Mouse (Mus musculus) CH12.LX (cell line): ENCODE measurements at regions not wholly inside any gene's neighbourhood (a gene's known extent, or its start where the extent isn't known, plus 50 kb on each side); places are given as distances from the start of the nearest gene placed in this dataset.

Experiments used
- DNase-seq: peaks from one replicate; pipeline ENCODE4 v3.0.0-alpha.2; 2013; ENCODE audit errors: extremely low read depth
- H3K27ac ChIP-seq: 2 replicates; pipeline ENCODE4 v1.5.1; 2012; ENCODE audit warnings: low read depth, mild to moderate bottlenecking, control low read depth, moderate library complexity; ENCODE audit not compliant: insufficient read depth
- H3K27me3 ChIP-seq: replicated peaks from 2 replicates; pipeline ENCODE3; 2012; ENCODE audit warnings: inconsistent platforms
- H3K36me3 ChIP-seq, 2 experiments: replicated peaks in 1 of 2; 2 replicates each; pipeline versions ENCODE3 to v1.6.1; 2012; ENCODE audit warnings: inconsistent platforms in 1 of 2, low read length in 1 of 2, mild to moderate bottlenecking in 1 of 2, mixed read lengths in 1 of 2, moderate library complexity in 1 of 2; ENCODE audit not compliant: control insufficient read depth in 1 of 2, insufficient read depth in 1 of 2
- H3K4me1 ChIP-seq, 2 experiments: 2 replicates each; pipeline ENCODE4 v1.6.1; 2012; ENCODE audit warnings: inconsistent platforms in 1 of 2, moderate library complexity in 1 of 2; ENCODE audit not compliant: insufficient read depth in 2 of 2, control insufficient read depth in 1 of 2
- H3K4me2 ChIP-seq: 2 replicates; pipeline ENCODE4 v1.6.1; 2012; ENCODE audit warnings: low read depth, mild to moderate bottlenecking, control low read depth; ENCODE audit not compliant: poor library complexity, insufficient read depth, severe bottlenecking
- H3K4me3 ChIP-seq, 3 experiments: fragments of 150-350 bp in 1 of 3; sonication (generic) in 1 of 3; replicated peaks in 1 of 3; 2 replicates each; pipeline versions ENCODE3 to v1.5.1; 2011 to 2012; ENCODE audit warnings: low read depth in 2 of 3, low read length in 2 of 3, mild to moderate bottlenecking in 2 of 3, moderate library complexity in 2 of 3, control low read depth in 1 of 3, improper control_type of control experiment in 1 of 3, inconsistent platforms in 1 of 3, mixed read lengths in 1 of 3; ENCODE audit not compliant: poor library complexity in 1 of 3
- H3K79me2 ChIP-seq: replicated peaks from 2 replicates; pipeline ENCODE4 v1.6.1; 2012; ENCODE audit warnings: mild to moderate bottlenecking, moderate library complexity; ENCODE audit not compliant: control insufficient read depth, poor library complexity, insufficient read depth, severe bottlenecking; ENCODE audit errors: extremely low read depth
- H3K9ac ChIP-seq: 2 replicates; pipeline ENCODE4 v1.6.1; 2012; ENCODE audit warnings: low read depth, mild to moderate bottlenecking, control low read depth, moderate library complexity; ENCODE audit not compliant: insufficient read depth
- H3K9me3 ChIP-seq: replicated peaks from 2 replicates; pipeline ENCODE3; 2012; ENCODE audit warnings: low read length, inconsistent platforms, mixed read lengths
- CHD1 ChIP-seq: IDR thresholded peaks from 2 replicates; pipeline ENCODE4 v1.6.1; 2012; ENCODE audit warnings: low read depth, low read length, improper control_type of control experiment, inconsistent platforms
- CHD2 ChIP-seq: IDR thresholded peaks from 2 replicates; pipeline ENCODE4 v1.6.1; 2011; ENCODE audit warnings: low read length, improper control_type of control experiment
- CTCF ChIP-seq, 2 experiments: IDR thresholded peaks in 1 of 2; conservative IDR thresholded peaks in 1 of 2; 2 replicates each; pipeline ENCODE4 v1.5.1; 2011 to 2012; ENCODE audit warnings: low read depth in 2 of 2, low read length in 2 of 2, improper control_type of control experiment in 1 of 2, inconsistent platforms in 1 of 2, mild to moderate bottlenecking in 1 of 2, moderate library complexity in 1 of 2
- ELF1 ChIP-seq: IDR thresholded peaks from 2 replicates; pipeline ENCODE4 v1.6.1; 2014; ENCODE audit warnings: low read depth, mild to moderate bottlenecking, inconsistent platforms, low read length, improper control_type of control experiment
- EP300 ChIP-seq: IDR thresholded peaks from 2 replicates; pipeline ENCODE4 v1.6.1; 2011; ENCODE audit warnings: low read length, improper control_type of control experiment
- GABPA ChIP-seq: IDR thresholded peaks from 2 replicates; pipeline ENCODE4 v1.6.1; 2012; ENCODE audit warnings: low read depth, low read length, improper control_type of control experiment, inconsistent platforms; ENCODE audit not compliant: insufficient replicate concordance
- HCFC1 ChIP-seq: IDR thresholded peaks from 2 replicates; pipeline ENCODE4 v1.6.1; 2012; ENCODE audit warnings: low read depth, mild to moderate bottlenecking, inconsistent platforms, low read length, improper control_type of control experiment
- IRF4 ChIP-seq: IDR thresholded peaks from 2 replicates; pipeline ENCODE4 v1.6.1; 2014; ENCODE audit warnings: low read depth, mild to moderate bottlenecking, inconsistent platforms, low read length, improper control_type of control experiment
- JUND ChIP-seq: conservative IDR thresholded peaks from 2 replicates; pipeline ENCODE4 v1.6.1; 2011; ENCODE audit warnings: low read depth, low read length, improper control_type of control experiment
- MAFK ChIP-seq: IDR thresholded peaks from 2 replicates; pipeline ENCODE4 v1.6.1; 2011; ENCODE audit warnings: low read length, improper control_type of control experiment; ENCODE audit not compliant: insufficient replicate concordance
- MAZ ChIP-seq: IDR thresholded peaks from 2 replicates; pipeline ENCODE4 v1.6.1; 2012; ENCODE audit warnings: low read depth, mild to moderate bottlenecking, inconsistent platforms, low read length, improper control_type of control experiment, moderate library complexity
- MEF2A ChIP-seq: IDR thresholded peaks from 2 replicates; pipeline ENCODE4 v1.6.1; 2014; ENCODE audit warnings: low read depth, mild to moderate bottlenecking, inconsistent platforms, low read length, improper control_type of control experiment, borderline replicate concordance
- MXI1 ChIP-seq: IDR thresholded peaks from 2 replicates; pipeline ENCODE4 v1.6.1; 2011; ENCODE audit warnings: mild to moderate bottlenecking, low read depth, low read length, improper control_type of control experiment
- NRF1 ChIP-seq: IDR thresholded peaks from 2 replicates; pipeline ENCODE4 v1.6.1; 2014; ENCODE audit warnings: low read depth, mild to moderate bottlenecking, inconsistent platforms, low read length, improper control_type of control experiment, moderate library complexity
- PAX5 ChIP-seq: IDR thresholded peaks from 2 replicates; pipeline ENCODE4 v1.6.1; 2012; ENCODE audit warnings: low read length, inconsistent platforms, mixed read lengths
- POLR2AphosphoS2 ChIP-seq: IDR thresholded peaks from 2 replicates; pipeline ENCODE4 v1.6.1; 2011; ENCODE audit warnings: low read depth, low read length, improper control_type of control experiment
- RAD21 ChIP-seq: IDR thresholded peaks from 2 replicates; pipeline ENCODE4 v1.6.1; 2011; ENCODE audit warnings: low read depth, mild to moderate bottlenecking, low read length, improper control_type of control experiment, moderate library complexity
- RCOR1 ChIP-seq: conservative IDR thresholded peaks from 2 replicates; pipeline ENCODE4 v1.6.1; 2012; ENCODE audit warnings: low read depth, mild to moderate bottlenecking, inconsistent platforms, low read length, improper control_type of control experiment
- TCF12 ChIP-seq: IDR thresholded peaks from 2 replicates; pipeline ENCODE4 v1.6.1; 2014; ENCODE audit warnings: low read depth, mild to moderate bottlenecking, inconsistent platforms, low read length, improper control_type of control experiment
- UBTF ChIP-seq: IDR thresholded peaks from 2 replicates; pipeline ENCODE4 v1.6.1; 2012; ENCODE audit warnings: low read depth, mild to moderate bottlenecking, inconsistent platforms, low read length, improper control_type of control experiment, moderate library complexity
- USF1 ChIP-seq: IDR thresholded peaks from 2 replicates; pipeline ENCODE4 v1.6.1; 2014; ENCODE audit warnings: low read depth, mild to moderate bottlenecking, inconsistent platforms, low read length, improper control_type of control experiment
- ZNF384 ChIP-seq: IDR thresholded peaks from 2 replicates; pipeline ENCODE4 v1.6.1; 2012; ENCODE audit warnings: low read depth, low read length, improper control_type of control experiment, inconsistent platforms
- dilution Hi-C: fragments of 300-500 bp; cut with MboI; formaldehyde crosslinking; loops from 2 replicates; pipeline ENCODE4 v1.14.3; 2020; ENCODE audit warnings: low sequenced_read_pairs; ENCODE audit not compliant: extremely low pct_unique_long_range_greater_than_20kb, extremely low pct_ligation_motif_present
- in situ Hi-C: fragments of 300-500 bp; cut with MboI; formaldehyde crosslinking; loops from 3 replicates; pipeline ENCODE4 v1.14.3; 2019; ENCODE audit warnings: low sequenced_read_pairs, low pct_ligation_motif_present, low pct_unique_long_range_greater_than_20kb, mixed read lengths

DNA sequence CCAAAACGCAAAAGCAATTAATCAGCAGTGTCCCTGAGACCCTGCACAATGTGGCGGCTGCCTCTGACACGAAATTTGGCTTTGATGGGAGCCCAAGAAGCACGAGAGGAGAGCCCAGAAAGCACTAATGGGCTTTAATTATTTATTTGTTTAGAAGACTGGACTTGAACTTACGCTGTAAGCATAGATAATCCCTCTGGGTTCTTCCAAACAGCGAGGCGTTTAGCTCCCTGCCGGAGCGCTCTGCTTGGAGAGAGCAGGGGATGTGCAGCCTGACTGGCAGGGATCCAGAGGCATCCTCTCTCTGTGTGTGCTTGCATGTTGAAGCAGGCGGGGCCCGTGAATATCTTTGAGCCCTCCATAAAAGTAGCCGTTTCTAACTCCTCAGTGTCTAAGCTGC lies 153.3 kb upstream of the 3110018I06Rik start:
- TF ChIP-seq RCOR1: no peak
- TF ChIP-seq MAZ: no peak
- TF ChIP-seq ZNF384: no peak
- no peak for TF ChIP-seq EP300
- TF ChIP-seq, all 38 proteins: peak for 0

DNA sequence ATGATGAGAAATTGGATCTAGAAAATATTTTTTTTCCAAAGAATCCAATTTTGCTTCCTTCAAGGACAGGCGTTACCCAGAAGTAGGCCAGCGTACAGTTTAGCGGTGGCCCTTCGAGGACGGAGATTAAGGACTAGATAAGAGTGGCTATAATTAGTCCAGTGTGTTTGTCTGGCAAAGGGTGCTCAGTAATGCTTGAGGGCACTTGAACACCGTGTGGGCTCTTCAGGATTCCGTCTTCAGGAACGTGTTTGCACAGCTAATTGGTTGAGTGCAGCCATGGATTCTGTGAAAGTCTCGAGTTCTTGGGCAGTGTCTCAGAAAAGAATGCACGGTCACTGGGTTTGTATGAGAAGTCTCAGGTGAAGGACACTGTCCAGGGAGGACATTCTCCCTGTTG lies 149.7 kb upstream of the 3110018I06Rik start:
- TF ChIP-seq NRF1 (no peak), RAD21 (no peak), POLR2AphosphoS2 (no peak), CHD1 (no peak), IRF4 (no peak), ELF1 (no peak), HCFC1 (no peak), MEF2A (no peak), ZNF384 (no peak), MAFK (no peak), PAX5 (no peak)
- Histone ChIP-seq H3K9me3 (peaks cover 76% of the 10 kb centered on the region), H3K4me1 (no peaks in the 10 kb centered on the region), H3K79me2 (no peaks in the 10 kb centered on the region), H3K9ac (no peak overlapping the region), H3K27ac (no peak overlapping the region), H3K36me3 (no peaks in the 10 kb centered on the region), H3K4me2 (no peak overlapping the region), H3K4me3 (no peak overlapping the region), H3K27me3 (no peaks in the 10 kb centered on the region)
- dilution Hi-C loops (no loop called here), in situ Hi-C loops (no loop called here)
- no peak for DNase-seq

More for the DNA sequence above, 153.3 kb upstream of the 3110018I06Rik start:
- no peaks in the 10 kb centered on the region for H3K36me3 ChIP-seq
- H3K4me2 ChIP-seq: no peak overlapping the region
- H3K79me2 ChIP-seq: no peaks in the 10 kb centered on the region
- DNase-seq: no peak
- no peak overlapping the region for H3K9ac ChIP-seq
- in situ Hi-C loops: no loop called here
- no peak overlapping the region for H3K27ac ChIP-seq
- H3K4me1 ChIP-seq: no peaks in the 10 kb centered on the region
- dilution Hi-C loops: no loop called here
- no peak overlapping the region for H3K4me3 ChIP-seq
- no peaks in the 10 kb centered on the region for H3K27me3 ChIP-seq
- H3K9me3 ChIP-seq: peaks cover 79% of the 10 kb centered on the region

DNA sequence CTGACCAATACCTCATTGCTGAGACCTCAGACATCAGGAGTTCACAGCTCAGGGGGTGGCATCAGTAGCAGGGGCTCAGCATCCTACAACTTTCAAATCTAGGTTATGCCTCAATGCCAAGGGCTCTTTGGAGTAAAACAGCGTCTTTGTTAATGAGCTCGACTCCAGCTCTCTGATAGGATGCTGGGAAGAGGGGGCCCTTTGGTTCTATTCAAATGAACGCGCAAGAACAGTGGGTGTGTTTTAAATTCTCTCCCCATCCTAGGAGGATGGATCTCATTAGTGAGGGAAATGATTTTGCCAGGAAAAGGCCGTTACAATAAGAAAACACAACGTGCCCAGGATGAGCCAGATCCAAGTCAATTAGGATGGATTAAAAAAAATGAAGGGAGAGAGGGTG lies 132.2 kb upstream of the 3110018I06Rik start:
- no peaks in the 10 kb centered on the region for H3K36me3 ChIP-seq
- peaks cover 83% of the 10 kb centered on the region for H3K9me3 ChIP-seq
- no peaks in the 10 kb centered on the region for H3K27me3 ChIP-seq
- in situ Hi-C loops: no loop called here
- H3K4me3 ChIP-seq: no peak overlapping the region
- dilution Hi-C loops: no loop called here
- no peaks in the 10 kb centered on the region for H3K4me1 ChIP-seq
- H3K27ac ChIP-seq: no peak overlapping the region
- TF ChIP-seq RAD21 (no peak), ZNF384 (no peak), POLR2AphosphoS2 (no peak), PAX5 (no peak), MAFK (no peak), USF1 (no peak), UBTF (no peak), ELF1 (no peak), JUND (no peak), CHD1 (no peak), MAZ (no peak), IRF4 (no peak), MXI1 (no peak), TCF12 (no peak), RCOR1 (no peak), CHD2 (no peak), GABPA (no peak), CTCF (conservative IDR thresholded peaks at IDR 0.05 in 1 of 2, IDR thresholded peaks at IDR 0.05 in 1 of 2; ENCODE audit: low read depth in 2 of 2, low read length in 2 of 2) (no peak)
- TF ChIP-seq, all 38 proteins: peak for 0
- Histone ChIP-seq H3K79me2 (no peaks in the 10 kb centered on the region), H3K9ac (no peak overlapping the region), H3K4me2 (no peak overlapping the region)
- DNase-seq: no peak
